In genomic region chr6:34029746-34030027, GRCm38 (mm10) we compare ENCODE assay signal across 8 mouse cellular contexts. TPM values are rescaled to one million over a fixed set of nuclear protein-coding genes. Genes with fewer than 3 reads are reported as not detected.
DNase-seq lines count a peak whose midpoint lies in the region; ATAC-seq and TF ChIP-seq lines count a peak whose summit lies in the region.

No protein-coding gene starts in this region.

- no peak overlapping the region for H3K27ac ChIP-seq in kidney, adult 2 months (ENCODE audit: insufficient read depth, low read depth, low read length)
- H3K27ac ChIP-seq in brown adipose tissue, adult 24 weeks (replicated peaks; ENCODE audit: low read depth, low read length): no peak overlapping the region
- 0 out of 2 replicates have a peak overlapping the region, but pooled peaks have one; percentile 31 for H3K27ac ChIP-seq in midbrain, embryonic 15.5 days

- peak overlapping the region; percentile 88 for H3K4me2 ChIP-seq in midbrain, embryonic 15.5 days

- H3K9ac ChIP-seq in midbrain, embryonic 15.5 days: peak overlapping the region; percentile 50

- no peak for TF ChIP-seq POLR2A in kidney, adult 2 months (IDR thresholded peaks at IDR 0.05; ENCODE audit: low read depth, low read length)

- H3K4me1 ChIP-seq in kidney, adult 2 months (ENCODE audit: control insufficient read depth, insufficient read depth, low read length): no peaks in the 10 kb centered on the region; the same call in 1 of the 2 replicates
- no peaks in the 10 kb centered on the region for H3K4me1 ChIP-seq in brown adipose tissue, adult 24 weeks (ENCODE audit: control insufficient read depth, insufficient read depth, insufficient read length, low read length)
- peaks cover 22% of the 10 kb centered on the region for H3K4me1 ChIP-seq in midbrain, embryonic 15.5 days

- no peak for TF ChIP-seq CTCF in kidney, adult 2 months (conservative IDR thresholded peaks at IDR 0.05; ENCODE audit: insufficient read depth, insufficient read length, low read depth, low read length)

- WGBS in kidney, adult 2 months: 2% methylated on average over 4 of the region's 4 CpGs
- WGBS in midbrain, embryonic 15.5 days: 0% methylated on average over 4 of the region's 4 CpGs

- H3K27me3 ChIP-seq in kidney, adult 2 months (replicated peaks; ENCODE audit: control insufficient read depth, insufficient read depth, low read length): no peaks in the 10 kb centered on the region
- H3K27me3 ChIP-seq in midbrain, embryonic 15.5 days (replicated peaks): no peaks in the 10 kb centered on the region; the same call in 1 of the 2 replicates

- ATAC-seq in inflammation-experienced regulatory T-cells, adult 6 months: peak; percentile 3
- peak; percentile 82 for ATAC-seq in midbrain, embryonic 15.5 days (replicated peaks)

- peak overlapping the region; percentile 75 for H3K4me3 ChIP-seq in kidney, adult 2 months (ENCODE audit: insufficient read depth, low read depth, low read length)
- H3K4me3 ChIP-seq in brown adipose tissue, adult 24 weeks (ENCODE audit: insufficient read depth, low read depth, low read length): peak overlapping the region; percentile 71
- peak overlapping the region; percentile 64 for H3K4me3 ChIP-seq in midbrain, embryonic 15.5 days

- no peak for DNase-seq in kidney, adult 2 months
- no peak for DNase-seq in kidney, postnatal 25 days
- no peak for DNase-seq in layer of hippocampus, postnatal 25 days (ENCODE audit: extremely low spot score in 1 of 2, low spot score in 1 of 2)
- no peak for DNase-seq in gastrocnemius, adult 8-10 months (ENCODE audit: low spot score in 2 of 2)
- no peak for DNase-seq in embryo, embryonic 10.5 days (ENCODE audit: low spot score)

- H3K36me3 ChIP-seq in kidney, adult 2 months (ENCODE audit: control insufficient read depth, insufficient read depth, low read length): no peaks in the 10 kb centered on the region
- H3K36me3 ChIP-seq in midbrain, embryonic 15.5 days (replicated peaks): no peaks in the 10 kb centered on the region

- H3K9me3 ChIP-seq in midbrain, embryonic 15.5 days: no peaks in the 10 kb centered on the region

RNA-seq across cellular contexts. Expression of gene Lrguk, which starts 0.4 kb away (rescaled TPM):
- 0.24 and 0.27 TPM in 2 replicates for polyA plus RNA-seq in kidney, adult 2 months (2012; rRNA removed)
- polyA plus RNA-seq in brown adipose tissue, adult 24 weeks (2012; ENCODE audit: insufficient read depth, insufficient read length, missing spikeins): not detected in 2 replicates
- polyA plus RNA-seq in inflammation-experienced regulatory T-cells, adult 6 months (2017; shearing (Covaris generic)): not detected
- polyA plus RNA-seq in midbrain, embryonic 15.5 days (2015; fragmentation: Nextera tagmentation; extraction: Ambion mirVana): 0.54 and 0.96 TPM in 2 replicates
- 1 to 10 TPM; 1.8 to 3.1 TPM for total RNA-seq in layer of hippocampus, postnatal 25 days (2021)
- not detected for total RNA-seq in gastrocnemius, adult 8-10 months (2022)
